Mouse (Mus musculus) kidney, adult 2 months (tissue): ENCODE measurements around the gene Paxbp1.

Experiments
- CTCF ChIP-seq: fragments of 200-500 bp; conservative IDR thresholded peaks from 2 replicates; pipeline ENCODE4 v1.5.1; 2011; ENCODE audit warnings: low read depth, mild to moderate bottlenecking, control low read depth, low read length, moderate library complexity, mixed read lengths; ENCODE audit not compliant: insufficient read depth, insufficient read length
- POLR2A ChIP-seq: fragments of 200-500 bp; IDR thresholded peaks from one replicate; pipeline ENCODE4 v1.6.1; 2011; ENCODE audit warnings: low read depth, low read length, control low read depth

DNA sequence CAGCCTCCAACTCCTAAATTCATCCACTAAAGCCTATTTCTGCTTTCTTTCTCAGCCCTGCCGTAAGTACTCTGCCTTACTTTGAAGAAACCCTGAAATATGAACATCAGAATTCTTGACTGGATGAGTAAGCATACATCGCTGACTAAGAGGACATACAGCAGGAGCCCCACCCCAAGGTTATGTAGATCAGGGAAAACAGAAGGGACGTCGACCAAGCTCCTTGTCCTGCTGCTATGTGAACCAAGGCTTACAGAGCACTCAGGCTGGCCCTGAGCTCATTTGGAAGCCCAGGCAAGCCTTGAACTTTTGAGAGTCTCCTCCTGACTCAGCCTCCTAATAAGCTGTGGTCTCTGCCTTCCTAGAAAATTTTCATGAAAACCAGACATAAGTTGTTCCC lies 28.6 kb downstream of the Paxbp1 start:
- no peak for TF ChIP-seq CTCF
- TF ChIP-seq POLR2A: no peak
